Mouse (Mus musculus) megakaryocyte, embryonic 14.5 days (primary cell): ENCODE results near the gene Vsig10.

Source experiments
- FLI1 ChIP-seq: IDR thresholded peaks from 2 replicates; pipeline ENCODE4 v1.6.1; 2012; ENCODE audit warnings: low read length, inconsistent platforms, mixed read lengths
- GATA1 ChIP-seq: IDR thresholded peaks from 3 replicates; pipeline ENCODE4 v1.6.1; 2012; ENCODE audit warnings: mixed read lengths, low read length, inconsistent platforms, borderline replicate concordance

DNA sequence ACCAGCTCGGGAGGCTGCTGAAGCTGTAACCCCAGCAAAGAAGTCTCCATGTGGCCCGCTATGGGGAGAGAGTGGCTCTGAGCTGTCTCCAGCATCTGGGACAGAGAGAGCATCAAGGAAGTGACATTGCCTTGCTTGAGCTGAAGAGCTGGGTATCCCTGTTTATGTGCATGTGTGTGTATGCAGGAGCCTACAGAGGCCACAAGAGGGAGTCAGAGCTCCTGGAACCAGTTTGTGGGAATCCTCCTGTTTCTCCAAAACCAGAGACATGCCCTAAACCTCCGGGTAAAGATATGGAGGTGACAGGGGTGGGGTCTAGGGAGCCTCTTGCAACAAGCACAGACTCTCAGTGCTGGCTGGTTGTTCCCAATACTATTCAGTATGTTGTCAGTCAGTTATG, 27.6 kb upstream of the Vsig10 start:
- TF ChIP-seq FLI1 = no peak
- no peak for TF ChIP-seq GATA1
